Mouse (Mus musculus) megakaryocyte, embryonic 14.5 days (primary cell): ENCODE measurements around the gene Cops8.

Experiments
- FLI1 ChIP-seq: IDR thresholded peaks from 2 replicates; pipeline ENCODE4 v1.6.1; 2012; ENCODE audit warnings: low read length, inconsistent platforms, mixed read lengths
- GATA1 ChIP-seq: IDR thresholded peaks from 3 replicates; pipeline ENCODE4 v1.6.1; 2012; ENCODE audit warnings: mixed read lengths, low read length, inconsistent platforms, borderline replicate concordance

- TF ChIP-seq GATA1 (no peak), FLI1 (no peak)
These were observed 14.5 kb downstream of the Cops8 start for GRCm38 (mm10) chr1:90617258-90617657.
